Mouse (Mus musculus): Measurements from ENCODE around the gene Fgd3. TPM values are rescaled to one million over a fixed set of nuclear protein-coding genes. Genes with fewer than 3 reads are reported as not detected.

Gene Fgd3
- polyA plus RNA-seq (2015; fragmentation: Nextera tagmentation; extraction: Ambion mirVana), result 1.6 and 1.9 TPM in 2 replicates

GRCm38 (mm10) chr13:49320040-49320439 is at the start of gene Fgd3:
TSS of gene Fgd3 (minus strand) at chr13:49320311.
- no peaks in the 10 kb centered on the region for H3K9me3 ChIP-seq
- H3K4me3 ChIP-seq, result peak within 1 kb of the TSS; percentile 38
- 0 out of 2 replicates have a peak within 1 kb of the TSS, but pooled peaks have one; percentile 41 for H3K27ac ChIP-seq (replicated peaks)
- H3K4me1 ChIP-seq (replicated peaks), result peaks cover 33% of the 10 kb centered on the region
- no peaks in the 10 kb centered on the region for H3K36me3 ChIP-seq
- H3K9ac ChIP-seq, result peak within 1 kb of the TSS; percentile 43
- WGBS, result under 1% methylated on average over 10 of the region's 10 CpGs
- ATAC-seq (ENCODE audit: low FRiP score, low read depth), result peak; percentile 93
- H3K4me2 ChIP-seq, result peak within 1 kb of the TSS; percentile 66
- peaks cover 5% of the 10 kb centered on the region; the same call in 1 of the 2 replicates for H3K27me3 ChIP-seq

- Histone ChIP-seq H3K4me2 (no peak overlapping the region), H3K36me3 (peaks cover 18% of the 10 kb centered on the region; the same call in 1 of the 2 replicates), H3K4me3 (no peak overlapping the region), H3K27me3 (no peaks in the 10 kb centered on the region), H3K27ac (replicated peaks) (no peak overlapping the region), H3K4me1 (replicated peaks) (no peaks in the 10 kb centered on the region), H3K9me3 (no peaks in the 10 kb centered on the region), H3K9ac (no peak overlapping the region)
- no peak for ATAC-seq (ENCODE audit: low FRiP score, low read depth)
- 93% methylated on average over 10 of the region's 10 CpGs for WGBS
These were observed 49.3 kb upstream of the Fgd3 start for GRCm38 (mm10) chr13:49369404-49369803.

GRCm38 (mm10) chr13:49367657-49368440 is 47.7 kb upstream of the Fgd3 start:
- Histone ChIP-seq H3K4me3 (no peak overlapping the region), H3K36me3 (peaks cover 18% of the 10 kb centered on the region; the same call in 1 of the 2 replicates), H3K9me3 (no peaks in the 10 kb centered on the region), H3K27ac (replicated peaks) (no peak overlapping the region), H3K4me2 (no peak overlapping the region), H3K27me3 (no peaks in the 10 kb centered on the region), H3K4me1 (replicated peaks) (peaks cover 2% of the 10 kb centered on the region), H3K9ac (no peak overlapping the region)
- ATAC-seq (ENCODE audit: low FRiP score, low read depth), result no peak
- WGBS, result 77% methylated on average over 4 of the region's 4 CpGs

- Histone ChIP-seq H3K27me3 (no peaks in the 10 kb centered on the region), H3K36me3 (peaks cover 9% of the 10 kb centered on the region; the same call in 1 of the 2 replicates), H3K9ac (no peak overlapping the region), H3K4me2 (no peak overlapping the region), H3K27ac (replicated peaks) (no peak overlapping the region), H3K4me1 (replicated peaks) (peaks cover 16% of the 10 kb centered on the region), H3K4me3 (no peak overlapping the region), H3K9me3 (no peaks in the 10 kb centered on the region)
- ATAC-seq (ENCODE audit: low FRiP score, low read depth), result no peak
- WGBS, result 83% methylated on average over 2 of the region's 2 CpGs
These were observed 44.6 kb upstream of the Fgd3 start for GRCm38 (mm10) chr13:49364716-49365115.

GRCm38 (mm10) chr13:49362804-49363203 is 42.7 kb upstream of the Fgd3 start:
- no peaks in the 10 kb centered on the region for H3K9me3 ChIP-seq
- ATAC-seq (ENCODE audit: low FRiP score, low read depth), result no peak
- H3K4me1 ChIP-seq (replicated peaks), result peaks cover 16% of the 10 kb centered on the region
- no peak overlapping the region for H3K9ac ChIP-seq
- H3K27me3 ChIP-seq, result no peaks in the 10 kb centered on the region
- H3K4me2 ChIP-seq, result no peak overlapping the region
- no peaks in the 10 kb centered on the region for H3K36me3 ChIP-seq
- 63% methylated on average over 2 of the region's 2 CpGs for WGBS
- no peak overlapping the region for H3K4me3 ChIP-seq
- H3K27ac ChIP-seq (replicated peaks), result no peak overlapping the region

GRCm38 (mm10) chr13:49362364-49362763 is 42.3 kb upstream of the Fgd3 start:
- Histone ChIP-seq H3K9me3 (no peaks in the 10 kb centered on the region), H3K27me3 (no peaks in the 10 kb centered on the region), H3K4me3 (no peak overlapping the region), H3K4me2 (no peak overlapping the region), H3K27ac (replicated peaks) (no peak overlapping the region), H3K4me1 (replicated peaks) (peaks cover 16% of the 10 kb centered on the region), H3K36me3 (0 out of 2 replicates have a peak, but pooled peaks cover 2% of the 10 kb centered on the region), H3K9ac (no peak overlapping the region)
- 74% methylated on average over 7 of the region's 7 CpGs for WGBS
- no peak for ATAC-seq (ENCODE audit: low FRiP score, low read depth)

- no peak overlapping the region for H3K4me3 ChIP-seq
- peaks cover 7% of the 10 kb centered on the region; the same call in 1 of the 2 replicates for H3K36me3 ChIP-seq
- no peak overlapping the region for H3K4me2 ChIP-seq
- H3K27me3 ChIP-seq, result no peaks in the 10 kb centered on the region
- H3K27ac ChIP-seq (replicated peaks), result no peak overlapping the region
- H3K4me1 ChIP-seq (replicated peaks), result peaks cover 16% of the 10 kb centered on the region
- no peaks in the 10 kb centered on the region for H3K9me3 ChIP-seq
- H3K9ac ChIP-seq, result no peak overlapping the region
- no peak for ATAC-seq (ENCODE audit: low FRiP score, low read depth)
- WGBS, result 46% methylated on average over 3 of the region's 3 CpGs
These were observed 40.8 kb upstream of the Fgd3 start for GRCm38 (mm10) chr13:49360906-49361406.

- Histone ChIP-seq H3K27me3 (no peaks in the 10 kb centered on the region), H3K27ac (replicated peaks) (no peak overlapping the region), H3K4me2 (no peak overlapping the region), H3K36me3 (peaks cover 7% of the 10 kb centered on the region; the same call in 1 of the 2 replicates), H3K9me3 (no peaks in the 10 kb centered on the region), H3K9ac (no peak overlapping the region), H3K4me3 (no peak overlapping the region), H3K4me1 (replicated peaks) (peaks cover 32% of the 10 kb centered on the region)
- ATAC-seq (ENCODE audit: low FRiP score, low read depth), result no peak
- WGBS, result 95% methylated on average over 3 of the region's 3 CpGs
These were observed 38.1 kb upstream of the Fgd3 start for GRCm38 (mm10) chr13:49358184-49358583.

GRCm38 (mm10) chr13:49357367-49358026 is 37.4 kb upstream of the Fgd3 start:
- no peak for ATAC-seq (ENCODE audit: low FRiP score, low read depth)
- peaks cover 34% of the 10 kb centered on the region for H3K4me1 ChIP-seq (replicated peaks)
- 96% methylated on average over 8 of the region's 8 CpGs for WGBS

GRCm38 (mm10) chr13:49356090-49356489 is 36.0 kb upstream of the Fgd3 start:
- peaks cover 7% of the 10 kb centered on the region; the same call in 1 of the 2 replicates for H3K36me3 ChIP-seq
- H3K4me2 ChIP-seq, result no peak overlapping the region
- no peak for ATAC-seq (ENCODE audit: low FRiP score, low read depth)
- H3K9ac ChIP-seq, result no peak overlapping the region
- no peak overlapping the region for H3K27ac ChIP-seq (replicated peaks)
- H3K27me3 ChIP-seq, result no peaks in the 10 kb centered on the region
- H3K4me3 ChIP-seq, result no peak overlapping the region
- no peaks in the 10 kb centered on the region for H3K9me3 ChIP-seq
- 81% methylated on average over 7 of the region's 7 CpGs for WGBS
- H3K4me1 ChIP-seq (replicated peaks), result peaks cover 32% of the 10 kb centered on the region

More at GRCm38 (mm10) chr13:49357367-49358026, 37.4 kb upstream of the Fgd3 start:
- H3K9ac ChIP-seq, result no peak overlapping the region
- H3K4me3 ChIP-seq, result no peak overlapping the region
- H3K27me3 ChIP-seq, result no peaks in the 10 kb centered on the region
- H3K27ac ChIP-seq (replicated peaks), result no peak overlapping the region
- H3K9me3 ChIP-seq, result no peaks in the 10 kb centered on the region
- H3K36me3 ChIP-seq, result peaks cover 7% of the 10 kb centered on the region; the same call in 1 of the 2 replicates
- H3K4me2 ChIP-seq, result no peak overlapping the region

- no peaks in the 10 kb centered on the region for H3K27me3 ChIP-seq
- H3K4me1 ChIP-seq (replicated peaks), result peaks cover 28% of the 10 kb centered on the region
- WGBS, result 86% methylated on average over 11 of the region's 11 CpGs
- no peak overlapping the region for H3K9ac ChIP-seq
- H3K9me3 ChIP-seq, result no peaks in the 10 kb centered on the region
- no peak for ATAC-seq (ENCODE audit: low FRiP score, low read depth)
- H3K36me3 ChIP-seq, result peaks cover 7% of the 10 kb centered on the region; the same call in 1 of the 2 replicates
- H3K4me2 ChIP-seq, result no peak overlapping the region
- H3K4me3 ChIP-seq, result no peak overlapping the region
- H3K27ac ChIP-seq (replicated peaks), result no peak overlapping the region
These were observed 35.5 kb upstream of the Fgd3 start for GRCm38 (mm10) chr13:49355461-49356061.
